Mouse (Mus musculus): ENCODE results near the gene Cass4. TPM values are rescaled to one million over a fixed set of nuclear protein-coding genes. Genes with fewer than 3 reads are reported as not detected.

The Cass4 gene
- polyA plus RNA-seq, 1 experiment, result 0.30 TPM

DNA sequence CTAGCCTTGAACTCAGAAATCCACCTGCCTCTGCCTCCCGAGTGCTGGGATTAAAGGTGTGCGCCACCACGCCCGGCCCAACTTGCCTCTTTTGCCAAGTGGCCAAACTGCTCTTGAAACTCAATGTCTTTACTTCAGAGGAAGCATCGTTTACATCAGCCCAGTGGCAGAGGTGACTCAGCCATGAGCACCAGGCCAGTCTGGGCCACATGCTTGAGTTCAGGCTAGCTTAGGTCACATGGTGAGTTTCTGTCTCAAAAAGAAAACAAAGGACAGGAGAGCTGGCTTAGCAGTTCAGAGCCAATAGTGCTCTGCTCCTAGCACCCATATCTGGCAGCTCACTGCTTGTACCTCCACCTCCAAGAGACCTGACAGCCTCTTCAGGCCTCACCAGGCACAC is 73.6 kb downstream of the Cass4 start:
- WGBS, result 87% methylated on average over 5 of the region's 5 CpGs
- no peak for DNase-seq
- Histone ChIP-seq H3K4me1 (ENCODE audit: control insufficient read depth, insufficient read depth, low read length) (no peaks in the 10 kb centered on the region), H3K27me3 (replicated peaks; ENCODE audit: control insufficient read depth, insufficient read depth, low read length) (no peaks in the 10 kb centered on the region), H3K27ac (ENCODE audit: insufficient read depth, low read depth, low read length) (no peak overlapping the region), H3K4me3 (ENCODE audit: insufficient read depth, low read depth, low read length) (no peak overlapping the region), H3K36me3 (ENCODE audit: control insufficient read depth, insufficient read depth, low read length) (no peaks in the 10 kb centered on the region)
- TF ChIP-seq CTCF (conservative IDR thresholded peaks at IDR 0.05; ENCODE audit: insufficient read depth, insufficient read length, low read depth, low read length) (no peak), POLR2A (IDR thresholded peaks at IDR 0.05; ENCODE audit: low read depth, low read length) (no peak)

DNA sequence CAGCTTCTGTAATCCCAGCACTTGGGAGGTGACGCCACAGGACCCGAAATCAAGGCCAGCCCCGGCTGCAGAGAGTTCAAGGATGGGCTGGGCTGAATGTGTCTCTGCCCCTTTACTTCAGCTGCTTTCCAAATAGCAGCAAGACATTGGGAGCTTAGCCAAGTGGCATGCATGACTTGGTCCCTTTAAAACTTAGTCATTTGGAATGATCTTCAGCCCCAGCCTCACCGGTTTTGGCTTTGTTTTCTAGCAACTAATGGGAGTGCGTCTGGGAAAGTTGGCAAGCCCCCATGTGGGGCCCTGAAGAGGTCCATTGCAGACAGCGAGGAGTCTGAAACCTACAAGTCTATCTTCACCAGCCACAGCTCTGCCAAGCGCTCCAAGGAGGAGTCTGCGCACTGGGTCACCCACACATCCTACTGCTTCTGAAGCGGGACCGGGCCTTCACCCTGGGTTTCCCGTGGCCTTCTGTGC is 74.8 kb downstream of the Cass4 start:
- H3K27me3 ChIP-seq (replicated peaks; ENCODE audit: control insufficient read depth, insufficient read depth, low read length), result no peaks in the 10 kb centered on the region
- no peaks in the 10 kb centered on the region for H3K36me3 ChIP-seq (ENCODE audit: control insufficient read depth, insufficient read depth, low read length)
- no peak for TF ChIP-seq CTCF (conservative IDR thresholded peaks at IDR 0.05; ENCODE audit: insufficient read depth, insufficient read length, low read depth, low read length)
- no peak for TF ChIP-seq POLR2A (IDR thresholded peaks at IDR 0.05; ENCODE audit: low read depth, low read length)
- H3K4me1 ChIP-seq (ENCODE audit: control insufficient read depth, insufficient read depth, low read length), result no peaks in the 10 kb centered on the region
- peak; percentile 86 for DNase-seq
- 56% methylated on average over 11 of the region's 11 CpGs for WGBS
- no peak overlapping the region for H3K4me3 ChIP-seq (ENCODE audit: insufficient read depth, low read depth, low read length)
- no peak overlapping the region for H3K27ac ChIP-seq (ENCODE audit: insufficient read depth, low read depth, low read length)

- Histone ChIP-seq H3K36me3 (ENCODE audit: control insufficient read depth, insufficient read depth, low read length) (no peaks in the 10 kb centered on the region), H3K4me1 (ENCODE audit: control insufficient read depth, insufficient read depth, low read length) (no peaks in the 10 kb centered on the region), H3K27me3 (replicated peaks; ENCODE audit: control insufficient read depth, insufficient read depth, low read length) (no peaks in the 10 kb centered on the region), H3K4me3 (ENCODE audit: insufficient read depth, low read depth, low read length) (no peak within 1 kb of the TSS), H3K27ac (ENCODE audit: insufficient read depth, low read depth, low read length) (no peak within 1 kb of the TSS)
- WGBS, result 92% methylated on average over 11 of the region's 11 CpGs
- TF ChIP-seq CTCF (conservative IDR thresholded peaks at IDR 0.05; ENCODE audit: insufficient read depth, insufficient read length, low read depth, low read length) (no peak), POLR2A (IDR thresholded peaks at IDR 0.05; ENCODE audit: low read depth, low read length) (no peak)
- no peak for DNase-seq
Observed at GRCm38 (mm10) chr2:172472318-172472717, 78.7 kb downstream of the Cass4 start, which contains the start of gene Fam209. Gene Fam209, plus strand, starts transcription at chr2:172472520.

DNA sequence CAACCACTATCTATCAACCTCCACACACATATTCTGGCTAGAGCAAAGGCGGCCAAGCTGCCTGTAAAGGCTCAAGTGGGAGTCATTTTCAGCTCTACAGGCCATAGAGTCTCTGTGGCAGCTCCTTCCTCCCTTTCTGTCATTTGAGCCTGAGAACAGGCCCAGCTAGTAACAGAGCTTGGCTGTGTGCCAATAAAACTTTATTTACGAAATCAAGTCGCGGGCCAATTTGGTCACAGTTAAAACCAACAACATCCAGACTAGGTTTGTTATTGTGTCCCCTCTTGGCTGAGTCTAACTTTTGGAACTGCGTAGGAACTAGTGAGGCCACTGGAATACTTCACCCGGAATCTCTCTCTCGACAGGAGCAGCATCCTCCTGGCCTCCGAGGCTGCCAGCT is 80.0 kb downstream of the Cass4 start:
- H3K27me3 ChIP-seq (replicated peaks; ENCODE audit: control insufficient read depth, insufficient read depth, low read length), result no peaks in the 10 kb centered on the region
- H3K36me3 ChIP-seq (ENCODE audit: control insufficient read depth, insufficient read depth, low read length), result no peaks in the 10 kb centered on the region
- no peak overlapping the region for H3K4me3 ChIP-seq (ENCODE audit: insufficient read depth, low read depth, low read length)
- 38% methylated on average over 8 of the region's 8 CpGs for WGBS
- peak; percentile 21 for DNase-seq
- H3K27ac ChIP-seq (ENCODE audit: insufficient read depth, low read depth, low read length), result no peak overlapping the region
- no peaks in the 10 kb centered on the region for H3K4me1 ChIP-seq (ENCODE audit: control insufficient read depth, insufficient read depth, low read length)
- TF ChIP-seq POLR2A (IDR thresholded peaks at IDR 0.05; ENCODE audit: low read depth, low read length) (no peak), CTCF (conservative IDR thresholded peaks at IDR 0.05; ENCODE audit: insufficient read depth, insufficient read length, low read depth, low read length) (no peak)

- no peak overlapping the region for H3K4me3 ChIP-seq (ENCODE audit: insufficient read depth, low read depth, low read length)
- no peak overlapping the region for H3K27ac ChIP-seq (ENCODE audit: insufficient read depth, low read depth, low read length)
- H3K4me1 ChIP-seq (ENCODE audit: control insufficient read depth, insufficient read depth, low read length), result no peaks in the 10 kb centered on the region
- TF ChIP-seq POLR2A (IDR thresholded peaks at IDR 0.05; ENCODE audit: low read depth, low read length), result no peak
- peak; percentile 54 for TF ChIP-seq CTCF (conservative IDR thresholded peaks at IDR 0.05; ENCODE audit: insufficient read depth, insufficient read length, low read depth, low read length)
- peak; percentile 22 for DNase-seq
- no peaks in the 10 kb centered on the region for H3K27me3 ChIP-seq (replicated peaks; ENCODE audit: control insufficient read depth, insufficient read depth, low read length)
- WGBS, result 32% methylated on average over 6 of the region's 6 CpGs
- no peaks in the 10 kb centered on the region for H3K36me3 ChIP-seq (ENCODE audit: control insufficient read depth, insufficient read depth, low read length)
Observed at GRCm38 (mm10) chr2:172474970-172475369, 81.4 kb downstream of the Cass4 start.

GRCm38 (mm10) chr2:172476707-172477260 is 83.2 kb downstream of the Cass4 start:
- no peak for DNase-seq
- Histone ChIP-seq H3K27ac (ENCODE audit: insufficient read depth, low read depth, low read length) (no peak overlapping the region), H3K27me3 (replicated peaks; ENCODE audit: control insufficient read depth, insufficient read depth, low read length) (no peaks in the 10 kb centered on the region), H3K36me3 (ENCODE audit: control insufficient read depth, insufficient read depth, low read length) (no peaks in the 10 kb centered on the region), H3K4me1 (ENCODE audit: control insufficient read depth, insufficient read depth, low read length) (no peaks in the 10 kb centered on the region), H3K4me3 (ENCODE audit: insufficient read depth, low read depth, low read length) (no peak overlapping the region)
- 16% methylated on average over 10 of the region's 10 CpGs for WGBS
- no peak for TF ChIP-seq POLR2A (IDR thresholded peaks at IDR 0.05; ENCODE audit: low read depth, low read length)
- TF ChIP-seq CTCF (conservative IDR thresholded peaks at IDR 0.05; ENCODE audit: insufficient read depth, insufficient read length, low read depth, low read length), result no peak

GRCm38 (mm10) chr2:172477350-172477749 is 83.8 kb downstream of the Cass4 start:
- no peak overlapping the region for H3K27ac ChIP-seq (ENCODE audit: insufficient read depth, low read depth, low read length)
- no peak for DNase-seq
- H3K4me1 ChIP-seq (ENCODE audit: control insufficient read depth, insufficient read depth, low read length), result no peaks in the 10 kb centered on the region
- TF ChIP-seq POLR2A (IDR thresholded peaks at IDR 0.05; ENCODE audit: low read depth, low read length) (no peak), CTCF (conservative IDR thresholded peaks at IDR 0.05; ENCODE audit: insufficient read depth, insufficient read length, low read depth, low read length) (no peak)
- WGBS, result 33% methylated on average over 3 of the region's 3 CpGs
- no peaks in the 10 kb centered on the region for H3K36me3 ChIP-seq (ENCODE audit: control insufficient read depth, insufficient read depth, low read length)
- H3K27me3 ChIP-seq (replicated peaks; ENCODE audit: control insufficient read depth, insufficient read depth, low read length), result no peaks in the 10 kb centered on the region
- no peak overlapping the region for H3K4me3 ChIP-seq (ENCODE audit: insufficient read depth, low read depth, low read length)

Data from kidney, adult 2 months (tissue).